Mouse (Mus musculus): ENCODE data around the gene Ulk4. TPM values are rescaled to one million over a fixed set of nuclear protein-coding genes. Genes with fewer than 3 reads are reported as not detected.
A peak's percentile ranks its signal among the peaks of the same experiment; 100 is the strongest.

Gene Ulk4
- polyA plus RNA-seq, 1 experiment from 2014 or later, result 136 TPM

GRCm38 (mm10) chr9:121018524-121019315 lies 258.3 kb downstream of the Ulk4 start:
- Histone ChIP-seq H3K27ac (no peak overlapping the region), H3K27me3 (ENCODE audit: insufficient read depth, low read length) (no peaks in the 10 kb centered on the region), H3K9me3 (replicated peaks; ENCODE audit: low read length) (no peaks in the 10 kb centered on the region), H3K4me1 (replicated peaks; ENCODE audit: insufficient read depth, low read length) (no peaks in the 10 kb centered on the region), H3K4me3 (replicated peaks; ENCODE audit: low read depth, low read length) (no peak overlapping the region), H3K36me3 (ENCODE audit: insufficient read depth, low read length) (no peaks in the 10 kb centered on the region), H3K4me2 (ENCODE audit: low read length) (no peak overlapping the region), H3K9ac (ENCODE audit: low read depth, low read length) (no peak overlapping the region)
- DNase-seq (ENCODE audit: low spot score) (no peak), ATAC-seq (replicated peaks; ENCODE audit: low FRiP score, low read depth) (no peak)
- 94% methylated on average over 2 of the region's 2 CpGs for WGBS
- no peak for TF ChIP-seq CTCF (IDR thresholded peaks at IDR 0.05; ENCODE audit: low read depth)

- Histone ChIP-seq H3K27ac (no peak overlapping the region), H3K36me3 (ENCODE audit: insufficient read depth, low read length) (no peaks in the 10 kb centered on the region), H3K4me2 (ENCODE audit: low read length) (no peak overlapping the region), H3K9me3 (replicated peaks; ENCODE audit: low read length) (no peaks in the 10 kb centered on the region), H3K4me3 (replicated peaks; ENCODE audit: low read depth, low read length) (no peak overlapping the region), H3K27me3 (ENCODE audit: insufficient read depth, low read length) (no peaks in the 10 kb centered on the region), H3K4me1 (replicated peaks; ENCODE audit: insufficient read depth, low read length) (no peaks in the 10 kb centered on the region), H3K9ac (ENCODE audit: low read depth, low read length) (no peak overlapping the region)
- DNase-seq (ENCODE audit: low spot score), result no peak
- WGBS, result 57% methylated on average over 11 of the region's 11 CpGs
- no peak for TF ChIP-seq CTCF (IDR thresholded peaks at IDR 0.05; ENCODE audit: low read depth)
- ATAC-seq (replicated peaks; ENCODE audit: low FRiP score, low read depth), result no peak
Measured at GRCm38 (mm10) chr9:121015810-121016502, 261.0 kb downstream of the Ulk4 start.

GRCm38 (mm10) chr9:121011540-121011939 lies 265.5 kb downstream of the Ulk4 start:
- Histone ChIP-seq H3K9me3 (replicated peaks; ENCODE audit: low read length) (no peaks in the 10 kb centered on the region), H3K4me1 (replicated peaks; ENCODE audit: insufficient read depth, low read length) (no peaks in the 10 kb centered on the region), H3K36me3 (ENCODE audit: insufficient read depth, low read length) (no peaks in the 10 kb centered on the region), H3K4me2 (ENCODE audit: low read length) (no peak overlapping the region), H3K4me3 (replicated peaks; ENCODE audit: low read depth, low read length) (no peak overlapping the region), H3K27me3 (ENCODE audit: insufficient read depth, low read length) (no peaks in the 10 kb centered on the region), H3K27ac (no peak overlapping the region), H3K9ac (ENCODE audit: low read depth, low read length) (no peak overlapping the region)
- TF ChIP-seq CTCF (IDR thresholded peaks at IDR 0.05; ENCODE audit: low read depth), result no peak
- DNase-seq (ENCODE audit: low spot score) (no peak), ATAC-seq (replicated peaks; ENCODE audit: low FRiP score, low read depth) (no peak)
- 48% methylated on average over 4 of the region's 4 CpGs for WGBS

- WGBS, result 66% methylated on average over 3 of the region's 3 CpGs
Measured at GRCm38 (mm10) chr9:121010544-121010943, 266.5 kb downstream of the Ulk4 start.

GRCm38 (mm10) chr9:121005961-121006360 lies 271.0 kb downstream of the Ulk4 start:
- H3K27me3 ChIP-seq (ENCODE audit: insufficient read depth, low read length), result no peaks in the 10 kb centered on the region
- H3K4me3 ChIP-seq (replicated peaks; ENCODE audit: low read depth, low read length), result no peak overlapping the region
- H3K9me3 ChIP-seq (replicated peaks; ENCODE audit: low read length), result no peaks in the 10 kb centered on the region
- H3K36me3 ChIP-seq (ENCODE audit: insufficient read depth, low read length), result no peaks in the 10 kb centered on the region
- no peak overlapping the region for H3K4me2 ChIP-seq (ENCODE audit: low read length)
- TF ChIP-seq CTCF (IDR thresholded peaks at IDR 0.05; ENCODE audit: low read depth), result no peak
- 59% methylated on average over 7 of the region's 7 CpGs for WGBS
- H3K4me1 ChIP-seq (replicated peaks; ENCODE audit: insufficient read depth, low read length), result peaks cover 9% of the 10 kb centered on the region
- H3K9ac ChIP-seq (ENCODE audit: low read depth, low read length), result no peak overlapping the region
- ATAC-seq (replicated peaks; ENCODE audit: low FRiP score, low read depth) (no peak), DNase-seq (ENCODE audit: low spot score) (no peak)
- no peak overlapping the region for H3K27ac ChIP-seq

More at GRCm38 (mm10) chr9:121010544-121010943, 266.5 kb downstream of the Ulk4 start:
- H3K36me3 ChIP-seq (ENCODE audit: insufficient read depth, low read length), result no peaks in the 10 kb centered on the region
- DNase-seq (ENCODE audit: low spot score), result no peak
- H3K9ac ChIP-seq (ENCODE audit: low read depth, low read length), result no peak overlapping the region
- no peaks in the 10 kb centered on the region for H3K27me3 ChIP-seq (ENCODE audit: insufficient read depth, low read length)
- no peak for ATAC-seq (replicated peaks; ENCODE audit: low FRiP score, low read depth)
- no peaks in the 10 kb centered on the region for H3K9me3 ChIP-seq (replicated peaks; ENCODE audit: low read length)
- H3K4me3 ChIP-seq (replicated peaks; ENCODE audit: low read depth, low read length), result no peak overlapping the region
- no peak overlapping the region for H3K27ac ChIP-seq
- H3K4me2 ChIP-seq (ENCODE audit: low read length), result no peak overlapping the region
- TF ChIP-seq CTCF (IDR thresholded peaks at IDR 0.05; ENCODE audit: low read depth), result no peak
- H3K4me1 ChIP-seq (replicated peaks; ENCODE audit: insufficient read depth, low read length), result no peaks in the 10 kb centered on the region

- WGBS, result 51% methylated on average over 15 of the region's 15 CpGs
- no peaks in the 10 kb centered on the region for H3K27me3 ChIP-seq (ENCODE audit: insufficient read depth, low read length)
- ATAC-seq (replicated peaks; ENCODE audit: low FRiP score, low read depth), result no peak
- no peak for TF ChIP-seq CTCF (IDR thresholded peaks at IDR 0.05; ENCODE audit: low read depth)
- H3K27ac ChIP-seq, result no peak overlapping the region; the same call in 1 of the 2 replicates
- H3K9ac ChIP-seq (ENCODE audit: low read depth, low read length), result 0 out of 2 replicates have a peak overlapping the region, but pooled peaks have one; percentile 5
- DNase-seq (ENCODE audit: low spot score), result peak; percentile 69
- H3K4me2 ChIP-seq (ENCODE audit: low read length), result no peak overlapping the region
- peaks cover 17% of the 10 kb centered on the region for H3K4me1 ChIP-seq (replicated peaks; ENCODE audit: insufficient read depth, low read length)
- no peak overlapping the region for H3K4me3 ChIP-seq (replicated peaks; ENCODE audit: low read depth, low read length)
- H3K9me3 ChIP-seq (replicated peaks; ENCODE audit: low read length), result no peaks in the 10 kb centered on the region
- H3K36me3 ChIP-seq (ENCODE audit: insufficient read depth, low read length), result no peaks in the 10 kb centered on the region
Measured at GRCm38 (mm10) chr9:121001681-121002540, 275.1 kb downstream of the Ulk4 start.

Data from kidney, postnatal 0 days (tissue).